9 mouse cellular contexts compared by ENCODE assay signal in genomic region chr2:33402236-33402635, GRCm38 (mm10). TPM values are rescaled to one million over a fixed set of nuclear protein-coding genes. Genes with fewer than 3 reads are reported as not detected.
DNase-seq lines count a peak whose midpoint lies in the region; ATAC-seq and TF ChIP-seq lines count a peak whose summit lies in the region.
"Had no signal": no experiment of that assay in that cellular context is flagged by ENCODE, and none has a peak within 500 bp of the region (broad histone marks: within the 10 kb centered on the region; RNA-seq: fewer than 3 reads in every experiment).

No protein-coding gene starts in this region.

- H3K9me3 ChIP-seq in forebrain, embryonic 15.5 days, result no peaks in the 10 kb centered on the region
- H3K9me3 ChIP-seq in limb, embryonic 13.5 days, result no peaks in the 10 kb centered on the region

- H3K4me3 ChIP-seq in left cerebral cortex, adult 2 months, result no peak overlapping the region
- no peak overlapping the region for H3K4me3 ChIP-seq in bone marrow macrophage, adult 2 months (ENCODE audit: insufficient read depth, low read length)
- H3K4me3 ChIP-seq in forebrain, embryonic 15.5 days, result no peak overlapping the region
- no peak overlapping the region for H3K4me3 ChIP-seq in limb, embryonic 13.5 days
- no peak overlapping the region for H3K4me3 ChIP-seq in olfactory bulb, adult 2 months (ENCODE audit: insufficient read depth, low read depth, low read length)
- H3K4me3 ChIP-seq: erythroblast, embryonic 14.5 days had no signal

- WGBS in forebrain, embryonic 15.5 days, result 39% methylated on average over 7 of the region's 7 CpGs
- 36% methylated on average over 7 of the region's 7 CpGs for WGBS in limb, embryonic 13.5 days
- WGBS in olfactory bulb, adult 2 months, result 25% methylated on average over 7 of the region's 7 CpGs

- peak; percentile 76 to 79 for DNase-seq in left cerebral cortex, adult 2 months (ENCODE audit: extremely low spot score in 1 of 2, low spot score in 2 of 2)
- no peak for DNase-seq in left cerebral cortex, adult 8-10 months (ENCODE audit: low spot score in 2 of 2)
- DNase-seq in induced T-regulatory cell, adult 2 months (ENCODE audit: low read depth), result peak; percentile 60
- peak; percentile 65 for DNase-seq in thymus, postnatal 25 days

- peak; percentile 51; the same call in 1 of the 2 replicates for ATAC-seq in forebrain, embryonic 15.5 days (replicated peaks)
- ATAC-seq in limb, embryonic 13.5 days (ENCODE audit: low FRiP score, low read depth), result peak; percentile 59; the same call in 1 of the 2 replicates

- no peak for TF ChIP-seq POLR2A in bone marrow macrophage, adult 2 months (IDR thresholded peaks at IDR 0.05; ENCODE audit: borderline replicate concordance, low read depth, low read length)
- TF ChIP-seq POLR2A in olfactory bulb, adult 2 months (IDR thresholded peaks at IDR 0.05; ENCODE audit: insufficient read depth, low read depth, low read length), result no peak

- intact Hi-C loops in left cerebral cortex, adult 2 months (cut with DNase I), result loop anchor here (2.0 to 10.0 kb wide), 3 partner anchors 49 to 407 kb away; no protein-coding TSS in a partner anchor

- H3K36me3 ChIP-seq in forebrain, embryonic 15.5 days, result 0 out of 2 replicates have a peak, but pooled peaks cover 3% of the 10 kb centered on the region
- peaks cover 13% of the 10 kb centered on the region for H3K36me3 ChIP-seq in limb, embryonic 13.5 days

- peak; percentile 81 for TF ChIP-seq CTCF in left cerebral cortex, adult 2 months (IDR thresholded peaks at IDR 0.05)
- peak; percentile 77 for TF ChIP-seq CTCF in bone marrow macrophage, adult 2 months (IDR thresholded peaks at IDR 0.05; ENCODE audit: low read depth, low read length)
- peak; percentile 65; the same call in 1 of the 2 replicates for TF ChIP-seq CTCF in olfactory bulb, adult 2 months (IDR thresholded peaks at IDR 0.05; ENCODE audit: insufficient read depth, low read depth, low read length)

- H3K4me2 ChIP-seq in forebrain, embryonic 15.5 days (replicated peaks), result no peak overlapping the region
- no peak overlapping the region for H3K4me2 ChIP-seq in limb, embryonic 13.5 days (replicated peaks)

- H3K4me1 ChIP-seq in bone marrow macrophage, adult 2 months (ENCODE audit: control insufficient read depth, insufficient read depth, low read length), result peaks cover 32% of the 10 kb centered on the region
- peaks cover 6% of the 10 kb centered on the region; the same call in 1 of the 2 replicates for H3K4me1 ChIP-seq in forebrain, embryonic 15.5 days
- peaks cover 4% of the 10 kb centered on the region; the same call in 1 of the 2 replicates for H3K4me1 ChIP-seq in limb, embryonic 13.5 days
- H3K4me1 ChIP-seq in olfactory bulb, adult 2 months (ENCODE audit: control insufficient read depth, insufficient read depth, low read length), result no peaks in the 10 kb centered on the region; the same call in 1 of the 2 replicates

- H3K27me3 ChIP-seq in forebrain, embryonic 15.5 days, result no peaks in the 10 kb centered on the region
- H3K27me3 ChIP-seq in limb, embryonic 13.5 days, result no peaks in the 10 kb centered on the region

- H3K27ac ChIP-seq in left cerebral cortex, adult 2 months, result no peak overlapping the region
- H3K27ac ChIP-seq in bone marrow macrophage, adult 2 months (ENCODE audit: insufficient read depth, low read depth, low read length), result no peak overlapping the region
- H3K27ac ChIP-seq in forebrain, embryonic 15.5 days (replicated peaks), result no peak overlapping the region
- no peak overlapping the region for H3K27ac ChIP-seq in limb, embryonic 13.5 days
- H3K27ac ChIP-seq in olfactory bulb, adult 2 months (ENCODE audit: insufficient read depth, low read depth, low read length), result no peak overlapping the region

- H3K9ac ChIP-seq in forebrain, embryonic 15.5 days (replicated peaks), result no peak overlapping the region
- no peak overlapping the region for H3K9ac ChIP-seq in limb, embryonic 13.5 days

RNA-seq across cellular contexts. Expression of gene Zbtb34, which starts 28.9 kb away (rescaled TPM):
- total RNA-seq in left cerebral cortex, adult 2 months (2021), result 10 to 100 TPM; 23.9 to 26.9 TPM
- 10 to 100 TPM; 22.7 to 30.4 (median 24.4) TPM for total RNA-seq in left cerebral cortex, adult 8-10 months (2022)
- 18.2 and 18.6 TPM in 2 replicates for polyA plus RNA-seq in bone marrow macrophage, adult 2 months (2012; ENCODE audit: insufficient read depth, insufficient read length, missing spikeins)
- 7.1 and 8.5 TPM in 2 replicates for polyA plus RNA-seq in forebrain, embryonic 15.5 days (2015; fragmentation: Nextera tagmentation; extraction: Ambion mirVana)
- 5.8 and 7.4 TPM in 2 replicates for polyA plus RNA-seq in limb, embryonic 13.5 days (2015; fragmentation: Nextera tagmentation; extraction: Ambion mirVana)
- polyA plus RNA-seq in olfactory bulb, adult 2 months (2012; ENCODE audit: insufficient read depth, insufficient read length, low replicate concordance, missing spikeins), result not detected in 2 replicates

RNA-seq across cellular contexts. Expression of gene Ralgps1, which starts 30.9 kb away (rescaled TPM):
- total RNA-seq in left cerebral cortex, adult 2 months (2021), result 10 to 100 TPM; 62.8 to 70.2 TPM
- total RNA-seq in left cerebral cortex, adult 8-10 months (2022), result 10 to 100 TPM; 59.8 to 68.0 (median 67.1) TPM
- polyA plus RNA-seq in bone marrow macrophage, adult 2 months (2012; ENCODE audit: insufficient read depth, insufficient read length, missing spikeins), result 7.4 and 7.6 TPM in 2 replicates
- 39.1 and 40.5 TPM in 2 replicates for polyA plus RNA-seq in forebrain, embryonic 15.5 days (2015; fragmentation: Nextera tagmentation; extraction: Ambion mirVana)
- 4.3 and 5.1 TPM in 2 replicates for polyA plus RNA-seq in limb, embryonic 13.5 days (2015; fragmentation: Nextera tagmentation; extraction: Ambion mirVana)
- not detected in 2 replicates for polyA plus RNA-seq in olfactory bulb, adult 2 months (2012; ENCODE audit: insufficient read depth, insufficient read length, low replicate concordance, missing spikeins)
- polyA plus RNA-seq: erythroblast, embryonic 14.5 days had no signal

Comparison
In these comparisons a context has a peak if more than half of its experiments do, and no peak if none do; other contexts are left out.
1. DNase-seq: peak in left cerebral cortex, adult 2 months (2 of 2), induced T-regulatory cell, adult 2 months (single experiment) and thymus, postnatal 25 days (single experiment); none in left cerebral cortex, adult 8-10 months (0 of 2).
2. Peak in every context shown above with its lines, with median percentiles within 50 percentile points of each other: CTCF ChIP-seq.